Mouse (Mus musculus): Measurements from ENCODE around the gene C1qtnf6. TPM values are rescaled to one million over a fixed set of nuclear protein-coding genes. Genes with fewer than 3 reads are reported as not detected.

The C1qtnf6 gene
- polyA plus RNA-seq (2015; fragmentation: Nextera tagmentation; extraction: Ambion mirVana): 7.7 and 12.9 TPM in 2 replicates

DNA sequence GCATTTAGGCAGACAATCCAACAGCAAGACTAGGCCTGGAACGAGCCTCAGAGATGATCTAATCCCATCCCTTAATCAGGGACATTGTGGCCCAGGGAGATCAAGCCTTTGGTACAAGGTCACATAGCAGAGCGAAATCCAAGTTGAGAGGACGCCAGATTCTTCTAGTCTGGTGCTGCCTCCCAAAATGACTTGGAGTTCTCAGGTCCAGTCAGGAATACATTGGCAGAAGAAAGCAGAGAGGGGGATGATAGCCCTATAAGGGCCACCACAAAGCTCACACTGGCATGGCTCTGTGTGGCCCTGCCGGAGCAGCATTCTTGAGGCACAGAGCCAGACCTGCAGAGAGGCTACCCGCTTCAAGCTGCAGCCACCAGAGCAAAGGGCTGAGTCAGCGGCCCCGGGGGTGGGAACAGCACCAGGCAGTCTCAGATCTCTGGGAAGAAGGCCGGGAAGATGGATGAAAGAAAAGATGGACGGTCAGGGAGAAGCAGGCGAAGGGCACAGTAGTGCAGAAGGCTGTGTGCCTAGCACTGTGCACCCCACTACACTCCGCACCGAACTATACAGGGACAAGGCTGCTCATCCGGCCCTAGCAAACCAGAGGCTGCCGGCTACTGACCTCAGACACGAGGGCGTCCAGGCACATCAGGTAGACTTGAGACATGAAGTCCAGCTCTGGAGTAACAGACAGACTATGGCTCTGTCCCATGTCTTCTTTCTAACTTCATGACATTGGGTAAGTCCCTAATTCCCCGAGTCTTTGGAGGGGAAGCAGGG is at the start of gene C1qtnf6:
C1qtnf6 (minus strand) TSS at position 746 of the 780 bp plus-strand sequence.
- Histone ChIP-seq H3K27ac (replicated peaks) (peak within 1 kb of the TSS; percentile 85), H3K9me3 (replicated peaks) (no peaks in the 10 kb centered on the region), H3K36me3 (no peaks in the 10 kb centered on the region), H3K4me1 (peaks cover 35% of the 10 kb centered on the region), H3K4me2 (peak within 1 kb of the TSS; percentile 61), H3K27me3 (replicated peaks) (no peaks in the 10 kb centered on the region), H3K9ac (replicated peaks) (peak within 1 kb of the TSS; percentile 44), H3K4me3 (replicated peaks) (peak within 1 kb of the TSS; percentile 37)
- ATAC-seq (ENCODE audit: low FRiP score): no peak
- 75% methylated on average over 17 of the region's 17 CpGs for WGBS

DNA sequence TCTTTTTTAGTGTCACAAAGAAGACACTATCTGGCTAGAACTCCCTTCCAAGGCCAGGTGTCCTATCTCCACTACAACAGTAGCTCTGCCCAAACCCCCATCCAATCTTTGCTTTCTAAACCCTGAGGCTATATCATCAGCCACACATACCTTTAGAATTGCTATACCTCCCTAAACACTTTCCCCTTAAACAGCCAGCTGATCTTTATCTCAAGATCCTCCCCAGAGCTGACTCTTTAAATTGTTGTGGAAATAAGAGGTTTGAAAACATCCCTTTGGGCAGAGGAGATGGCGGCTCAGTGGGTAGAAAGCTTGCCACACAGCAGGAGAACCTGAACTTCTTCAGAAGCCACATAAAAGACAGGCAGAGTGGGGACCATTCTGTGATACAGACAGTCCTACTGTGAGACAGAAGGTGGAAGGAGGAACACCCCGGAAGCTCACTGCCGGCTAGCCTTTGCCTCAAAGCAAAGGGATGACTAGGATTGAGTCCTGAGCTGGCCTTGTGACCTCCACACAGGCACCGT is 45.1 kb upstream of the C1qtnf6 start:
- no peak overlapping the region for H3K4me2 ChIP-seq
- 63% methylated on average over 4 of the region's 4 CpGs for WGBS
- H3K27ac ChIP-seq (replicated peaks): no peak overlapping the region
- no peaks in the 10 kb centered on the region for H3K27me3 ChIP-seq (replicated peaks)
- ATAC-seq (ENCODE audit: low FRiP score): no peak
- no peak overlapping the region for H3K4me3 ChIP-seq (replicated peaks)
- no peaks in the 10 kb centered on the region for H3K36me3 ChIP-seq
- H3K9ac ChIP-seq (replicated peaks): no peak overlapping the region
- peaks cover 20% of the 10 kb centered on the region for H3K4me1 ChIP-seq
- no peaks in the 10 kb centered on the region for H3K9me3 ChIP-seq (replicated peaks)

GRCm38 (mm10) chr15:78572658-78573397 is 41.6 kb upstream of the C1qtnf6 start, which contains the start of gene Rac2:
Gene Rac2 (minus strand): TSS chr15:78572783.
- Histone ChIP-seq H3K4me2 (no peak within 1 kb of the TSS), H3K36me3 (no peaks in the 10 kb centered on the region), H3K9me3 (replicated peaks) (no peaks in the 10 kb centered on the region), H3K9ac (replicated peaks) (no peak within 1 kb of the TSS), H3K4me1 (no peaks in the 10 kb centered on the region), H3K27me3 (replicated peaks) (no peaks in the 10 kb centered on the region), H3K4me3 (replicated peaks) (no peak within 1 kb of the TSS), H3K27ac (replicated peaks) (no peak within 1 kb of the TSS)
- ATAC-seq (ENCODE audit: low FRiP score): no peak
- WGBS: 82% methylated on average over 8 of the region's 8 CpGs

DNA sequence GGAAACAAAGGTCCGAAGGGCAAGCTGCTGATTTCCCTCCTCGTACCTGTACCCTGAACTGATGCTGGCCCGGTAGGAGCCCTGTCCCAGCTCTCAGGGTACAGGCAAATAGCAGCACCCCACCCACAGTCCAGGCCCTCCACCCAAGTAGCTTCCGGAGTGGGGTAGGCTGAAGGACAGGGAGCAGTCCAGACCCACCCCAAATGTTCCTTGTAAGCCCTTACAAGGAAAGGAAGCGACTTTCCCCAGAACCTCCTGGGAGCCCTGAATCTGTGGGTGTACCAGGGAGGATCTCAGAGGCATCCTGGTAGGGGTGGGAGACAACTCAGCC is 41.0 kb upstream of the C1qtnf6 start:
- 94% methylated on average over 5 of the region's 5 CpGs for WGBS
- H3K4me1 ChIP-seq: no peaks in the 10 kb centered on the region
- H3K27me3 ChIP-seq (replicated peaks): no peaks in the 10 kb centered on the region
- H3K9me3 ChIP-seq (replicated peaks): no peaks in the 10 kb centered on the region
- no peak for ATAC-seq (ENCODE audit: low FRiP score)
- H3K27ac ChIP-seq (replicated peaks): no peak overlapping the region
- no peaks in the 10 kb centered on the region for H3K36me3 ChIP-seq
- no peak overlapping the region for H3K4me3 ChIP-seq (replicated peaks)
- H3K4me2 ChIP-seq: no peak overlapping the region
- H3K9ac ChIP-seq (replicated peaks): no peak overlapping the region

DNA sequence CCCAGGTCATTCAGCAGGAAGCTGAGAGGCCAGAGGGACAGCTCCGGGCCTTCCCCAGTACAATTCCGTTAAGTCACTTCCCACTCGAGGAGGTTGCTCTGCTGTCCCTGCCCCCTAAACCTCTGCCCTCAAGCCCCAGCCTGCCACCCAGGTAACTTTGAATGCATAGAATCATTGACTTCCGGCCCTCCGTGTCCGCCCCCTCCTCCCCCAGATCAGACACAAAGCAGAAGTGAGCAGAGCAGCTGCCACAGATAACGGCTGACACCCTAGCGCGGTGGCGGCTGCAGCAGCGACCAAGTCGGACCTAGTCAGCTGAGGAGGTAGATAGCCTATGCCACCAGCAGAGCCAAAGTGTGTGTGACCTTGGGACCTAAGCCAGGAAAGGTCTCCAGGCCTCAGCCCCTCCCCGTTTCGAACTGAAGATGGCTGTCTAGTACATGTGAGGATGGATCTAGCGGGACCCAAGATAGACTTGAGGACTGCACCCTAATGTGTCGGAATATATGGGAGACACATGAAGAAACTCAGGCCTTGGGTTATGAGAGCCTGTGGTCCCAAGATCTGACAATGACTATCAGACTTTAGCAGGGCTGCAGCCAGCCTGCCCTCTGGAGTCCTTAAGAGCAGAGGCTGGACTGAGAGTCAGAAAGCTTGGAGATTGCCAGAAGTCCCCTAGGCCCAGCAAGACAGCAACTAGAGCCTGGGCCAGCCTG is 40.5 kb upstream of the C1qtnf6 start:
- no peak for ATAC-seq (ENCODE audit: low FRiP score)
- no peaks in the 10 kb centered on the region for H3K4me1 ChIP-seq
- H3K4me3 ChIP-seq (replicated peaks): no peak overlapping the region
- no peak overlapping the region for H3K9ac ChIP-seq (replicated peaks)
- no peaks in the 10 kb centered on the region for H3K9me3 ChIP-seq (replicated peaks)
- H3K27me3 ChIP-seq (replicated peaks): no peaks in the 10 kb centered on the region
- 71% methylated on average over 16 of the region's 16 CpGs for WGBS
- no peak overlapping the region for H3K27ac ChIP-seq (replicated peaks)
- no peak overlapping the region for H3K4me2 ChIP-seq
- no peaks in the 10 kb centered on the region for H3K36me3 ChIP-seq

DNA sequence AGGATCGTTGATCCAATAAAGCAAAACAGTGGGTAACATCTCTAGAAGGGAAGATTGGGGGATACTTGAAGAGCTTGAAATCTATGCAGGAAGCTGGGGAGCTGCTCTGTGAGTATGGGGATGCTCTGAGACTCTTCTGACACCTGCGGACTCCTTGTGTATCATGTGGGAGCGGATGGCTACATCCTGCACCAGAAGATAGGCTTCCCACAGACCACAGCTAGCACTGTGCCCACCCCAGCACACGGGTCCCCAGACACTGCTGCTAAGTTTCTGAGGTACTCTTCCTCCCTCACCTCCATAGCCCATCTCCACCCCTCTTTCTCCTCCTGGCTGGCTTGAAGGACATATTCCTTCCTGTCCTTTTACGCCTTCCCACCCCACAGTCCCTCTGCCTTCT is 39.0 kb upstream of the C1qtnf6 start:
- no peak overlapping the region for H3K4me2 ChIP-seq
- H3K9me3 ChIP-seq (replicated peaks): no peaks in the 10 kb centered on the region
- WGBS: 91% methylated on average over 5 of the region's 5 CpGs
- H3K9ac ChIP-seq (replicated peaks): no peak overlapping the region
- no peaks in the 10 kb centered on the region for H3K27me3 ChIP-seq (replicated peaks)
- no peak for ATAC-seq (ENCODE audit: low FRiP score)
- no peak overlapping the region for H3K27ac ChIP-seq (replicated peaks)
- no peaks in the 10 kb centered on the region for H3K36me3 ChIP-seq
- H3K4me3 ChIP-seq (replicated peaks): no peak overlapping the region
- no peaks in the 10 kb centered on the region for H3K4me1 ChIP-seq

GRCm38 (mm10) chr15:78567608-78568120 is 36.4 kb upstream of the C1qtnf6 start:
- H3K4me1 ChIP-seq: no peaks in the 10 kb centered on the region
- ATAC-seq (ENCODE audit: low FRiP score): no peak
- no peak overlapping the region for H3K4me2 ChIP-seq
- H3K36me3 ChIP-seq: no peaks in the 10 kb centered on the region
- H3K27ac ChIP-seq (replicated peaks): no peak overlapping the region
- no peak overlapping the region for H3K4me3 ChIP-seq (replicated peaks)
- no peaks in the 10 kb centered on the region for H3K27me3 ChIP-seq (replicated peaks)
- 70% methylated on average over 9 of the region's 9 CpGs for WGBS
- no peak overlapping the region for H3K9ac ChIP-seq (replicated peaks)
- no peaks in the 10 kb centered on the region for H3K9me3 ChIP-seq (replicated peaks)

DNA sequence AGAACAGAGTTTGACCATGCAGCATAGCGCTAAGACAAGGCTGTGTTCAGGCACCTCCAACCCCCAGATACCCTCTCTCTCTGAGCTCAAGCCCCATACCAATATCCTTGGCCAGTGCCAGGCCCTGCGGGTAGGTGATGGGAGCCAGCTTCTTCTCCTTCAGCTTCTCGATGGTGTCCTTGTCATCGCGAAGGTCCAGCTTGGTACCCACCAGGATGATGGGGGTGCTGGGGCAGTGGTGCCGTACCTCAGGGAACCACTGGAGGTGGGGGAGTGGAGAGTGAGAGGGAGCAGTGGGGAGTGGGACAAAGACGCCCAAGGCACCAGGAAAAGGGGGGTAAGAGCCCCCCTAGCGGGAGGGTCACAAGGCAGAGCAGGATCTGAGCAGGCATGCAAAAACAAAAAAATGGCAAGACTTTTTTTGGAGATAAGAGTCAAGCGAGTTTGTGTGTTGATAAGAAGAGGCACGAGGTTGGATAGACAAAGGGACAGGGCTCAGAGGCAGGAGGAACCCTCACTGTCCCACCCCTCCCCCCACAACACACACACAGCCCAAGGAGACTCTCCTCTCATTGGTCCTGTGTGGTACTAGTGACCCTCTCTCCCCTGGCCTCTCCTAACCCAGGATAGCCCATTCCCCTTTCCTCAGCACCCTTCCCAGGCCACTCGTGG is 33.7 kb upstream of the C1qtnf6 start:
- Histone ChIP-seq H3K27ac (replicated peaks) (no peak overlapping the region), H3K27me3 (replicated peaks) (no peaks in the 10 kb centered on the region), H3K4me1 (no peaks in the 10 kb centered on the region), H3K4me3 (replicated peaks) (no peak overlapping the region), H3K9ac (replicated peaks) (no peak overlapping the region), H3K36me3 (no peaks in the 10 kb centered on the region), H3K4me2 (no peak overlapping the region), H3K9me3 (replicated peaks) (no peaks in the 10 kb centered on the region)
- 77% methylated on average over 11 of the region's 11 CpGs for WGBS
- ATAC-seq (ENCODE audit: low FRiP score): no peak

GRCm38 (mm10) chr15:78563937-78564336 is 32.7 kb upstream of the C1qtnf6 start:
- 87% methylated on average over 5 of the region's 5 CpGs for WGBS
- no peaks in the 10 kb centered on the region for H3K4me1 ChIP-seq
- no peaks in the 10 kb centered on the region for H3K36me3 ChIP-seq
- no peak overlapping the region for H3K4me2 ChIP-seq
- H3K9ac ChIP-seq (replicated peaks): no peak overlapping the region
- H3K27me3 ChIP-seq (replicated peaks): no peaks in the 10 kb centered on the region
- no peak overlapping the region for H3K4me3 ChIP-seq (replicated peaks)
- no peaks in the 10 kb centered on the region for H3K9me3 ChIP-seq (replicated peaks)
- H3K27ac ChIP-seq (replicated peaks): no peak overlapping the region
- no peak for ATAC-seq (ENCODE audit: low FRiP score)

- Histone ChIP-seq H3K4me3 (replicated peaks) (no peak overlapping the region), H3K27me3 (replicated peaks) (no peaks in the 10 kb centered on the region), H3K9me3 (replicated peaks) (no peaks in the 10 kb centered on the region), H3K9ac (replicated peaks) (0 out of 2 replicates have a peak overlapping the region, but pooled peaks have one; percentile 14), H3K4me1 (no peaks in the 10 kb centered on the region), H3K4me2 (no peak overlapping the region), H3K36me3 (no peaks in the 10 kb centered on the region), H3K27ac (replicated peaks) (no peak overlapping the region)
- ATAC-seq (ENCODE audit: low FRiP score): no peak
- 93% methylated on average over 3 of the region's 3 CpGs for WGBS
These were observed 32.1 kb upstream of the C1qtnf6 start for GRCm38 (mm10) chr15:78563344-78563743.

Data from neural tube, embryonic 15.5 days (tissue).